Comparison of ENCODE assay signal across 8 mouse cellular contexts in genomic region chr7:134301285-134301684, GRCm38 (mm10).
DNase-seq lines count a peak whose midpoint lies in the region; ATAC-seq and TF ChIP-seq lines count a peak whose summit lies in the region.

No protein-coding gene starts in this region.

- no peak overlapping the region for H3K4me2 ChIP-seq in kidney, postnatal 0 days (ENCODE audit: low read length)

- TF ChIP-seq CTCF in kidney, postnatal 0 days (IDR thresholded peaks at IDR 0.05; ENCODE audit: low read depth) = peak; percentile 59

- no peak for ATAC-seq in kidney, postnatal 0 days (replicated peaks; ENCODE audit: low FRiP score, low read depth)
- peak; percentile 70; the same call in 1 of the 2 replicates for ATAC-seq in megakaryocyte progenitor cell, adult 5-6 weeks (replicated peaks; ENCODE audit: poor library complexity)

- no peak overlapping the region for H3K4me3 ChIP-seq in kidney, postnatal 0 days (replicated peaks; ENCODE audit: low read depth, low read length)

- H3K27me3 ChIP-seq in kidney, postnatal 0 days (ENCODE audit: insufficient read depth, low read length) = no peaks in the 10 kb centered on the region

- H3K9me3 ChIP-seq in kidney, postnatal 0 days (replicated peaks; ENCODE audit: low read length) = no peaks in the 10 kb centered on the region

- no peak overlapping the region for H3K9ac ChIP-seq in kidney, postnatal 0 days (ENCODE audit: low read depth, low read length)

- no peak overlapping the region for H3K27ac ChIP-seq in kidney, postnatal 0 days

- WGBS in kidney, postnatal 0 days = 49% methylated on average over 8 of the region's 8 CpGs

- no peaks in the 10 kb centered on the region for H3K36me3 ChIP-seq in kidney, postnatal 0 days (ENCODE audit: insufficient read depth, low read length)

- peak; percentile 56 for DNase-seq in kidney, postnatal 0 days (ENCODE audit: low spot score)
- no peak for DNase-seq in kidney, adult 18-20 months
- peak; percentile 77 for DNase-seq in ZHBTc4 (ENCODE audit: low read depth, low spot score)
- DNase-seq in embryo, embryonic 10 days (ENCODE audit: low spot score) = peak; percentile 46
- no peak for DNase-seq in urinary bladder, postnatal 10 days (ENCODE audit: low spot score)
- no peak for DNase-seq in urinary bladder, postnatal 4 days (ENCODE audit: low spot score in 2 of 2)
- DNase-seq in gastrocnemius, adult 18-20 months (ENCODE audit: low spot score) = no peak

- no peaks in the 10 kb centered on the region for H3K4me1 ChIP-seq in kidney, postnatal 0 days (replicated peaks; ENCODE audit: insufficient read depth, low read length)

Comparison
In these comparisons a context has a peak if more than half of its experiments do, and no peak if none do; other contexts are left out.
1. DNase-seq: peak in kidney, postnatal 0 days (single experiment), ZHBTc4 (single experiment) and embryo, embryonic 10 days (single experiment); none in kidney, adult 18-20 months (single experiment), urinary bladder, postnatal 10 days (single experiment), urinary bladder, postnatal 4 days (0 of 2) and gastrocnemius, adult 18-20 months (single experiment).